Mouse (Mus musculus): ENCODE measurements at regions not wholly inside any gene's neighbourhood (a gene's known extent, or its start where the extent isn't known, plus 50 kb on each side); places are given as distances from the start of the nearest gene placed in this dataset.
"Not testable (repeated sequence)": the region's sequence is repeated elsewhere in the genome, so short reads cannot be mapped to it uniquely, and the experiment has no call there.

DNA sequence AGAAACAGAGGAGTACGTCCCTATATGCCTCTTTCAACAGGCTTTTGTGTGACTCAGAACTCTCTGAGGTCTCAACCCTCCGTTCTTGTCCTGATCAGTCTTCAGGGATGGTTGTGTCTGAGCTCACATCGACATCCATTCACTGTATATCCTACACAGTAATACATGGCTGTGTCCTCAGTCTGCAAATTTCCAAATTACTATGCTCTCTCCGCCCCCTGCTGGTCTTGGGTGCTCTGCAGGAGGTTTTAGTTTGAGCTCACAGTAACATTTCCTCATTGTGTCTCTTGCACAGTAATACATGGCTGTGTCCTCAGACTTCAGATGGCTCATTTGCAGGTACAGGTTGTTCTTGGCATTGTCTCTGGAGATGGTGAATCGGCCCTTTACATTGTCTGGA lies 53.5 kb downstream of the Adam6a start:
- in situ Hi-C loops (cut with MboI; ENCODE audit: low pct_unique_long_range_greater_than_20kb in 1 of 2, low sequenced_read_pairs in 2 of 2, unreplicated experiment in 1 of 2): loop anchor here in 1 of 2 experiments (25.0 kb wide), 1 partner anchor 385 kb away; no protein-coding TSS in a partner anchor

DNA sequence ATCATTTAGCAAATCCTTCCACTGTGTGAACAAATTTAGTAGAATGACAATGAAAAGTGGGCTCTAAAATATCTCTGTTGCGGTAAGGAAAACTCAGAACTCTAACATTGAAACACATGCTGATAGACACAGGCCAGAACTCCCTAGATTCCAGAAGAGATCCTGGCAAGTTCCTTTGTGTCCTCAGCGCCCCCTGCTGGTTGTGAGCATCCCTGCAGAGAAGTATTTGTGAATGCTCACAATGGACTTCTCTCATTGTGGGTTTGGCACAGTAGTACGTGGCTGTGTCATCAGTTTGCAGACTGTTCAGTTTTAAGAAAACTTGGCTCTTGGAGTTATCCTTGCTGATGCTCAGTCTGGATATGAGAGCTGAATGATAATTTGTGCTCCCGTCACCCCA lies 67.2 kb downstream of the Adam6a start:
- in situ Hi-C loops (cut with MboI; ENCODE audit: low pct_unique_long_range_greater_than_20kb in 1 of 2, low sequenced_read_pairs in 2 of 2, unreplicated experiment in 1 of 2): loop anchor here in 1 of 2 experiments (25.0 kb wide), 1 partner anchor 399 kb away; no protein-coding TSS in a partner anchor

DNA sequence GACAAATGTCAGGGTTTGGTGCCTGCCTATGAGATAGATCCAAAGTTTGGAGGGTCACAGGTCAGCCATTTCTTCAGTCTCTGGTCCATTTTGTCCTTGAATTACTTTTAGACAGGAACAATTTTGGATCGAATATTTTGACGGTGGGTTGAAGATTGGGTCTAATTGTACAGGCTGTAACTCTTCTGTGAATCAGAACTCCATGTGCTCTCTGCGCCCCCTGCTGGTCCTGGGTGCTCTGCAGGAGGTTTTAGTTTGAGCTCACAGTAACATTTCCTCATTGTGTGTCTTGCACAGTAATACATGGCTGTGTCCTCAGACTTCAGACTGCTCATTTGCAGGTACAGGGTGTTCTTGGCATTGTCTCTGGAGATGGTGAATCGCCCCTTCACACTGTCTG lies 81.5 kb downstream of the Adam6a start:
- in situ Hi-C loops (cut with MboI; ENCODE audit: low pct_unique_long_range_greater_than_20kb in 1 of 2, low sequenced_read_pairs in 2 of 2, unreplicated experiment in 1 of 2): not testable (repeated sequence)

DNA sequence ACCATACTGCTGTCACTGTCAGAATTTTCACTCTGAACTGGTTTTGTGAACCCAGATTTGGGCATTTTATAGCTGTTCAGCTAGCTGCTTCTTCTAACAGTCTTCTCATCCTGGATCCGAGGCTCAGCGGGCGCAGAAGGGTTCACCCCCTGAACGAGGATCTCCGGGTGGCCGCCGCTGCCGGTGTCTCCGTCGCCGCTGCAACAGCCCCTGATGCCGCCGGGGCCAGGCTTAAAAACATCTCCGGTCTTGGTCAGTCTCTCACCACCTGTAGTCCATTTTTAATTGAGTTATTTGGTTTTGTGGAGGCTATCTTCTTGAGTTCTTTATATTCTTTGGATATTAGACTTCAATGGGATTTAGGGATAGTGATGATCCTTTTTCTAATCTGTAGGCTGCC lies 87.1 kb downstream of the Adam6a start:
- in situ Hi-C loops (cut with MboI; ENCODE audit: low pct_unique_long_range_greater_than_20kb in 1 of 2, low sequenced_read_pairs in 2 of 2, unreplicated experiment in 1 of 2): not testable (repeated sequence)
